Mouse (Mus musculus) ES-E14 (cell line): ENCODE results near the gene Kank1. TPM values are rescaled to one million over a fixed set of nuclear protein-coding genes. Genes with fewer than 3 reads are reported as not detected.
A peak's percentile ranks its signal among the peaks of the same experiment; 100 is the strongest.

Source experiments
- DNase-seq: peaks from one replicate; pipeline ENCODE4 v3.0.0-alpha.2; 2013; ENCODE audit warnings: low read depth, low spot score
- H3K27ac ChIP-seq: 2 replicates; pipeline ENCODE4 v1.5.1; 2012; ENCODE audit warnings: low read depth, mild to moderate bottlenecking, low read length, moderate library complexity, mixed read lengths; ENCODE audit not compliant: poor library complexity, insufficient read depth, severe bottlenecking
- H3K36me3 ChIP-seq: 2 replicates; pipeline ENCODE4 v1.6.1; 2012; ENCODE audit warnings: mild to moderate bottlenecking, low read length, moderate library complexity, mixed read lengths; ENCODE audit not compliant: control insufficient read depth, poor library complexity, insufficient read depth, severe bottlenecking
- H3K4me1 ChIP-seq, 2 experiments: fragments of 150-350 bp in 1 of 2; sonication (generic) in 1 of 2; 2 replicates each; pipeline ENCODE4 v1.6.1; 2012; ENCODE audit warnings: low read length in 2 of 2, mild to moderate bottlenecking in 1 of 2, mixed read lengths in 1 of 2; ENCODE audit not compliant: control insufficient read depth in 2 of 2, insufficient read depth in 2 of 2, poor library complexity in 1 of 2
- H3K4me3 ChIP-seq, 2 experiments: fragments of 150-350 bp in 1 of 2; sonication (generic) in 1 of 2; 2 replicates each; pipeline ENCODE4 v1.5.1; 2012; ENCODE audit warnings: low read length in 2 of 2, low read depth in 1 of 2, mild to moderate bottlenecking in 1 of 2, mixed read lengths in 1 of 2; ENCODE audit not compliant: insufficient read depth in 1 of 2, poor library complexity in 1 of 2, severe bottlenecking in 1 of 2
- H3K9ac ChIP-seq: 2 replicates; pipeline ENCODE4 v1.6.1; 2012; ENCODE audit warnings: low read depth, mild to moderate bottlenecking, low read length, mixed read lengths; ENCODE audit not compliant: poor library complexity, insufficient read depth, severe bottlenecking
- H3K9me3 ChIP-seq: fragments of 150-350 bp; sonication (generic); 2 replicates; pipeline ENCODE4 v1.6.1; 2012; ENCODE audit warnings: low read depth, mild to moderate bottlenecking, low read length; ENCODE audit not compliant: control insufficient read depth, insufficient read depth
- CHD2 ChIP-seq: IDR thresholded peaks from 2 replicates; pipeline ENCODE4 v1.6.1; 2014; ENCODE audit warnings: mild to moderate bottlenecking, low read depth, low read length, inconsistent platforms
- HCFC1 ChIP-seq: IDR thresholded peaks from 2 replicates; pipeline ENCODE4 v1.6.1; 2012; ENCODE audit warnings: low read length, inconsistent platforms, borderline replicate concordance; ENCODE audit not compliant: insufficient read depth
- MAFK ChIP-seq: IDR thresholded peaks from 2 replicates; pipeline ENCODE4 v1.6.1; 2014; ENCODE audit warnings: mild to moderate bottlenecking, low read depth, low read length, inconsistent platforms; ENCODE audit not compliant: insufficient read depth
- ZC3H11A ChIP-seq: IDR thresholded peaks from 2 replicates; pipeline ENCODE4 v1.6.1; 2012; ENCODE audit warnings: low read depth, mild to moderate bottlenecking, inconsistent platforms, low read length, borderline replicate concordance
- ZNF384 ChIP-seq: IDR thresholded peaks from 2 replicates; pipeline ENCODE4 v1.6.1; 2012; ENCODE audit warnings: low read depth, low read length, inconsistent platforms
- in situ Hi-C, 2 experiments: fragments of 600-800 bp; cut with MboI; formaldehyde crosslinking; loops; one replicate each; pipeline ENCODE4 v1.15.1; 2025; ENCODE audit warnings: low sequenced_read_pairs in 2 of 2, inconsistent platforms in 1 of 2; ENCODE audit not compliant: unreplicated experiment in 2 of 2
- total RNA-seq: library from RNA; depleted of rRNA; stranded (reverse); fragments of 300-350 nt; gene quantifications from 2 replicates; pipeline ENCODE4 v1.2.3, GENCODE M21; 2012

The Kank1 gene
- total RNA-seq, 1 experiment, result 9.8 TPM

- no peak overlapping the region for H3K9ac ChIP-seq
- peak; percentile 39 for DNase-seq
- no peaks in the 10 kb centered on the region for H3K36me3 ChIP-seq
- no peaks in the 10 kb centered on the region for H3K9me3 ChIP-seq
- H3K4me3 ChIP-seq, result no peak overlapping the region
- no peak overlapping the region for H3K27ac ChIP-seq
- no peak for TF ChIP-seq HCFC1
- no peak for TF ChIP-seq MAFK
- TF ChIP-seq ZNF384, result no peak
- TF ChIP-seq CHD2, result no peak
- no peak for TF ChIP-seq ZC3H11A
- H3K4me1 ChIP-seq, result no peaks in the 10 kb centered on the region
- in situ Hi-C loops, result loop anchor here (10.0 to 25.0 kb wide), 3 partner anchors 197 to 303 kb away; no protein-coding TSS in a partner anchor
These were observed 97.6 kb downstream of the Kank1 start for GRCm38 (mm10) chr19:25334360-25334759.

GRCm38 (mm10) chr19:25336731-25337130, 100.0 kb downstream of the Kank1 start:
- H3K36me3 ChIP-seq, result no peaks in the 10 kb centered on the region
- H3K9ac ChIP-seq, result no peak overlapping the region
- no peaks in the 10 kb centered on the region for H3K4me1 ChIP-seq
- H3K9me3 ChIP-seq, result no peaks in the 10 kb centered on the region
- no peak for TF ChIP-seq ZC3H11A
- TF ChIP-seq CHD2, result no peak
- TF ChIP-seq MAFK, result no peak
- DNase-seq, result no peak
- in situ Hi-C loops, result loop anchor here (10.0 to 25.0 kb wide), 3 partner anchors 199 to 301 kb away; no protein-coding TSS in a partner anchor
- no peak overlapping the region for H3K4me3 ChIP-seq
- no peak overlapping the region for H3K27ac ChIP-seq

- peak; percentile 46 for DNase-seq
- in situ Hi-C loops, result loop anchor here (25.0 kb wide), 2 partner anchors 204 to 296 kb away; no protein-coding TSS in a partner anchor
- H3K27ac ChIP-seq, result no peak overlapping the region
These were observed 104.2 kb downstream of the Kank1 start for GRCm38 (mm10) chr19:25340630-25341620.

GRCm38 (mm10) chr19:25342026-25342425, 105.3 kb downstream of the Kank1 start:
- H3K9me3 ChIP-seq, result no peaks in the 10 kb centered on the region
- H3K27ac ChIP-seq, result no peak overlapping the region
- peaks cover 0 to 4% of the 10 kb centered on the region in 2 experiments; a peak in 1 of 4 replicates for H3K4me1 ChIP-seq
- no peak for DNase-seq
- in situ Hi-C loops, result loop anchor here (25.0 kb wide), 2 partner anchors 205 to 295 kb away; no protein-coding TSS in a partner anchor
- no peaks in the 10 kb centered on the region for H3K36me3 ChIP-seq
- no peak overlapping the region; the same call in 1 of the 2 replicates for H3K9ac ChIP-seq
- no peak overlapping the region for H3K4me3 ChIP-seq
- no peak for TF ChIP-seq ZC3H11A
- no peak for TF ChIP-seq CHD2
- TF ChIP-seq MAFK, result no peak
- TF ChIP-seq ZNF384, result no peak
- no peak for TF ChIP-seq HCFC1

More at GRCm38 (mm10) chr19:25340630-25341620, 104.2 kb downstream of the Kank1 start:
- H3K4me3 ChIP-seq, result no peak overlapping the region
- H3K4me1 ChIP-seq, result peaks cover 0 to 4% of the 10 kb centered on the region in 2 experiments; a peak in 1 of 4 replicates
- no peaks in the 10 kb centered on the region for H3K9me3 ChIP-seq
- H3K9ac ChIP-seq, result no peak overlapping the region
- TF ChIP-seq MAFK (no peak), ZNF384 (peak; percentile 95), ZC3H11A (peak; percentile 27; the same call in 1 of the 2 replicates)
- no peaks in the 10 kb centered on the region for H3K36me3 ChIP-seq
